Mouse (Mus musculus): Measurements from ENCODE around the gene Adig. TPM values are rescaled to one million over a fixed set of nuclear protein-coding genes. Genes with fewer than 3 reads are reported as not detected.
A peak's percentile ranks its signal among the peaks of the same experiment; 100 is the strongest.

The Adig gene
- polyA plus RNA-seq, 1 experiment from 2014 or later: not detected

GRCm38 (mm10) chr2:158554366-158554765, 52.0 kb downstream of the Adig start:
- Histone ChIP-seq H3K4me3 (no peak overlapping the region), H3K36me3 (no peaks in the 10 kb centered on the region), H3K27ac (no peak overlapping the region), H3K4me1 (peaks cover 14% of the 10 kb centered on the region), H3K27me3 (ENCODE audit: insufficient read depth, poor library complexity, severe bottlenecking) (peaks cover 72% of the 10 kb centered on the region), H3K9me3 (no peaks in the 10 kb centered on the region)
- 20% methylated on average over 10 of the region's 10 CpGs for WGBS
- no peak for DNase-seq (ENCODE audit: low spot score)

GRCm38 (mm10) chr2:158555252-158555651, 52.8 kb downstream of the Adig start:
- WGBS: 1% methylated on average over 7 of the region's 7 CpGs
- no peak overlapping the region for H3K27ac ChIP-seq
- H3K36me3 ChIP-seq: no peaks in the 10 kb centered on the region
- no peak for DNase-seq (ENCODE audit: low spot score)
- H3K27me3 ChIP-seq (ENCODE audit: insufficient read depth, poor library complexity, severe bottlenecking): peaks cover 64% of the 10 kb centered on the region
- peak overlapping the region; percentile 56 for H3K4me3 ChIP-seq
- peaks cover 14% of the 10 kb centered on the region for H3K4me1 ChIP-seq
- H3K9me3 ChIP-seq: no peaks in the 10 kb centered on the region

- Histone ChIP-seq H3K36me3 (no peaks in the 10 kb centered on the region), H3K27me3 (ENCODE audit: insufficient read depth, poor library complexity, severe bottlenecking) (peaks cover 58% of the 10 kb centered on the region), H3K4me1 (peaks cover 17% of the 10 kb centered on the region), H3K27ac (no peak overlapping the region), H3K4me3 (peak overlapping the region; percentile 56), H3K9me3 (no peaks in the 10 kb centered on the region)
- peak; percentile 75 for DNase-seq (ENCODE audit: low spot score)
- WGBS: 0% methylated on average over 8 of the region's 8 CpGs
These were observed 53.4 kb downstream of the Adig start for GRCm38 (mm10) chr2:158555812-158556211.

- peak overlapping the region; percentile 56 for H3K4me3 ChIP-seq
- H3K36me3 ChIP-seq: no peaks in the 10 kb centered on the region
- peaks cover 54% of the 10 kb centered on the region for H3K27me3 ChIP-seq (ENCODE audit: insufficient read depth, poor library complexity, severe bottlenecking)
- peaks cover 21% of the 10 kb centered on the region for H3K4me1 ChIP-seq
- H3K9me3 ChIP-seq: no peaks in the 10 kb centered on the region
- WGBS: under 1% methylated on average over 20 of the region's 20 CpGs
- peak; percentile 89 for DNase-seq (ENCODE audit: low spot score)
- H3K27ac ChIP-seq: no peak overlapping the region
These were observed 53.8 kb downstream of the Adig start for GRCm38 (mm10) chr2:158556225-158556624.

- no peak overlapping the region for H3K4me3 ChIP-seq
- 12% methylated on average over 5 of the region's 5 CpGs for WGBS
- DNase-seq (ENCODE audit: low spot score): peak; percentile 66
- peaks cover 49% of the 10 kb centered on the region for H3K27me3 ChIP-seq (ENCODE audit: insufficient read depth, poor library complexity, severe bottlenecking)
- H3K36me3 ChIP-seq: no peaks in the 10 kb centered on the region
- peaks cover 26% of the 10 kb centered on the region for H3K4me1 ChIP-seq
- no peak overlapping the region for H3K27ac ChIP-seq
- H3K9me3 ChIP-seq: no peaks in the 10 kb centered on the region
These were observed 54.3 kb downstream of the Adig start for GRCm38 (mm10) chr2:158556750-158557149.

Other genes with a start within 250 kb of the Adig start
- not detected in 2 replicates for gene Bpi, start 244.5 kb upstream of the Adig start, polyA plus RNA-seq (2016; fragmentation: Nextera tagmentation; extraction: Ambion mirVana)
- 5.4 and 5.5 TPM in 2 replicates for gene Lbp, start 196.1 kb upstream of the Adig start, polyA plus RNA-seq (2016; fragmentation: Nextera tagmentation; extraction: Ambion mirVana)
- 1.7 and 6.7 TPM in 2 replicates for gene Snhg11, start 127.0 kb upstream of the Adig start, polyA plus RNA-seq (2016; fragmentation: Nextera tagmentation; extraction: Ambion mirVana)
- 11.8 and 12.6 TPM in 2 replicates for gene Ralgapb, start 92.8 kb upstream of the Adig start, polyA plus RNA-seq (2016; fragmentation: Nextera tagmentation; extraction: Ambion mirVana)
- not detected in 2 replicates for gene Arhgap40, start 10.2 kb downstream of the Adig start, polyA plus RNA-seq (2016; fragmentation: Nextera tagmentation; extraction: Ambion mirVana)
- gene Slc32a1, start 108.2 kb downstream of the Adig start, polyA plus RNA-seq (2016; fragmentation: Nextera tagmentation; extraction: Ambion mirVana): not detected in 2 replicates
- 8.5 and 12.7 TPM in 2 replicates for gene Actr5, start 122.3 kb downstream of the Adig start, polyA plus RNA-seq (2016; fragmentation: Nextera tagmentation; extraction: Ambion mirVana)
- 4.1 and 4.7 TPM in 2 replicates for gene Ppp1r16b, start 162.8 kb downstream of the Adig start, polyA plus RNA-seq (2016; fragmentation: Nextera tagmentation; extraction: Ambion mirVana)